Mouse (Mus musculus): ENCODE results near the gene Kcnc4.

Kcnc4 gene

GRCm38 (mm10) chr3:107459196-107459772 lies at the start of gene Kcnc4:
Kcnc4 (minus strand) TSS chr3:107459552.
- DNase-seq (ENCODE audit: low read depth, low spot score), result no peak

- no peak for DNase-seq (ENCODE audit: low read depth, low spot score)
Measured at GRCm38 (mm10) chr3:107508696-107509095, 49.3 kb upstream of the Kcnc4 start.

GRCm38 (mm10) chr3:107507966-107508365 lies 48.6 kb upstream of the Kcnc4 start:
- no peak for DNase-seq (ENCODE audit: low read depth, low spot score)

- DNase-seq (ENCODE audit: low read depth, low spot score), result no peak
Measured at GRCm38 (mm10) chr3:107506531-107506930, 47.2 kb upstream of the Kcnc4 start.

GRCm38 (mm10) chr3:107505464-107506367 lies 46.4 kb upstream of the Kcnc4 start:
- DNase-seq (ENCODE audit: low read depth, low spot score), result no peak

- DNase-seq (ENCODE audit: low read depth, low spot score), result no peak
Measured at GRCm38 (mm10) chr3:107504542-107504941, 45.2 kb upstream of the Kcnc4 start.

GRCm38 (mm10) chr3:107503716-107504115 lies 44.4 kb upstream of the Kcnc4 start:
- no peak for DNase-seq (ENCODE audit: low read depth, low spot score)

- DNase-seq (ENCODE audit: low read depth, low spot score), result no peak
Measured at GRCm38 (mm10) chr3:107501702-107502151, 42.4 kb upstream of the Kcnc4 start.

- no peak for DNase-seq (ENCODE audit: low read depth, low spot score)
Measured at GRCm38 (mm10) chr3:107500301-107500700, 40.9 kb upstream of the Kcnc4 start.

- DNase-seq (ENCODE audit: low read depth, low spot score), result no peak
Measured at GRCm38 (mm10) chr3:107496086-107496850, 36.9 kb upstream of the Kcnc4 start.

- no peak for DNase-seq (ENCODE audit: low read depth, low spot score)
Measured at GRCm38 (mm10) chr3:107495524-107495923, 36.2 kb upstream of the Kcnc4 start.

GRCm38 (mm10) chr3:107491459-107491858 lies 32.1 kb upstream of the Kcnc4 start:
- no peak for DNase-seq (ENCODE audit: low read depth, low spot score)

- no peak for DNase-seq (ENCODE audit: low read depth, low spot score)
Measured at GRCm38 (mm10) chr3:107488637-107489036, 29.3 kb upstream of the Kcnc4 start.

- no peak for DNase-seq (ENCODE audit: low read depth, low spot score)
Measured at GRCm38 (mm10) chr3:107483290-107483689, 23.9 kb upstream of the Kcnc4 start.

GRCm38 (mm10) chr3:107480660-107481059 lies 21.3 kb upstream of the Kcnc4 start:
- no peak for DNase-seq (ENCODE audit: low read depth, low spot score)

- DNase-seq (ENCODE audit: low read depth, low spot score), result peak; percentile 26
Measured at GRCm38 (mm10) chr3:107472198-107472597, 12.8 kb upstream of the Kcnc4 start.

- no peak for DNase-seq (ENCODE audit: low read depth, low spot score)
Measured at GRCm38 (mm10) chr3:107469059-107469458, 9.7 kb upstream of the Kcnc4 start.

- no peak for DNase-seq (ENCODE audit: low read depth, low spot score)
Measured at GRCm38 (mm10) chr3:107468106-107468505, 8.8 kb upstream of the Kcnc4 start.

GRCm38 (mm10) chr3:107466577-107466976 lies 7.2 kb upstream of the Kcnc4 start:
- no peak for DNase-seq (ENCODE audit: low read depth, low spot score)

GRCm38 (mm10) chr3:107462160-107462559 lies 2.8 kb upstream of the Kcnc4 start:
- DNase-seq (ENCODE audit: low read depth, low spot score), result peak; percentile 48

- DNase-seq (ENCODE audit: low read depth, low spot score), result no peak
Measured at GRCm38 (mm10) chr3:107459773-107460431, 550 bp upstream of the Kcnc4 start.
